Mouse (Mus musculus) NIH3T3 (cell line): Measurements from ENCODE around the gene Hist1h3a.
"Not testable (repeated sequence)": the region's sequence is repeated elsewhere in the genome, so short reads cannot be mapped to it uniquely, and the experiment has no call there.

ENCODE experiments used
- DNase-seq: peaks from one replicate; pipeline ENCODE4 v3.0.0-alpha.2; 2012; ENCODE audit warnings: low read depth

Gene Hist1h3a

DNA sequence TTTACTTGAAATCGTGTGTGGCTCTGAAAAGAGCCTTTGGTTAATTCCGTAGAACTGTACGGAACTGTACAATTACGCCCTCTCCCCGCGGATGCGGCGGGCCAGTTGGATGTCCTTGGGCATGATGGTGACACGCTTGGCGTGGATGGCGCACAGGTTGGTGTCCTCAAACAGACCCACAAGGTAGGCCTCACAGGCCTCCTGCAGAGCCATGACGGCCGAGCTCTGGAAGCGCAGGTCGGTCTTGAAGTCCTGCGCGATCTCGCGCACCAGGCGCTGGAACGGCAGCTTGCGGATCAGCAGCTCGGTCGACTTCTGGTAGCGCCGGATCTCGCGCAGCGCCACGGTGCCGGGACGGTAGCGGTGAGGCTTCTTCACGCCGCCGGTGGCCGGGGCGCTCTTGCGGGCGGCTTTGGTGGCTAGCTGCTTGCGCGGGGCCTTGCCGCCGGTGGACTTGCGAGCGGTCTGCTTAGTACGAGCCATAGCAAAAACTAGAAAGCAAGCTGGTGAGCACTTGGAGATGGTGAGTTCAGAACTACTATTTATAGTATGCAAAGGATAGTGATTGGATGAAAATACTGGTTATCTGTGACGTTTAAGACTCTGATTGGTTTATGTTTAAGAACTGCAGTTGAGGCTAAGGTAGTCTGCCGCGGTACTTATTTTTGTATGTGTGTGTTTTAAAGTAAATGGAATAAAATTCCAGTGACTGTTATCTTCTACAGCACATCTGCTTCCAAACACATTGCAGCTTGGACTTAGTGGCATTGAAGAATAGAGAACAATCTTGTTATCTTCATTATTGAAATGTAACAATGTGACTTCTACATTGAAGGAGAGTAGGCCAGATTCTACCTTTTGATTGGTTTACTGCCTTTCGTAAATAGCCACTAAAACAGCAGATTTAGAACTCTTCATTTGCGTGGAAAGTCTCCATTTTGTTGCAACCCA, at the start of gene Hist1h3a:
Gene Hist1h3a, minus strand, starts transcription at position 516 of the 951 bp plus-strand sequence.
- DNase-seq: peak; percentile 78

DNA sequence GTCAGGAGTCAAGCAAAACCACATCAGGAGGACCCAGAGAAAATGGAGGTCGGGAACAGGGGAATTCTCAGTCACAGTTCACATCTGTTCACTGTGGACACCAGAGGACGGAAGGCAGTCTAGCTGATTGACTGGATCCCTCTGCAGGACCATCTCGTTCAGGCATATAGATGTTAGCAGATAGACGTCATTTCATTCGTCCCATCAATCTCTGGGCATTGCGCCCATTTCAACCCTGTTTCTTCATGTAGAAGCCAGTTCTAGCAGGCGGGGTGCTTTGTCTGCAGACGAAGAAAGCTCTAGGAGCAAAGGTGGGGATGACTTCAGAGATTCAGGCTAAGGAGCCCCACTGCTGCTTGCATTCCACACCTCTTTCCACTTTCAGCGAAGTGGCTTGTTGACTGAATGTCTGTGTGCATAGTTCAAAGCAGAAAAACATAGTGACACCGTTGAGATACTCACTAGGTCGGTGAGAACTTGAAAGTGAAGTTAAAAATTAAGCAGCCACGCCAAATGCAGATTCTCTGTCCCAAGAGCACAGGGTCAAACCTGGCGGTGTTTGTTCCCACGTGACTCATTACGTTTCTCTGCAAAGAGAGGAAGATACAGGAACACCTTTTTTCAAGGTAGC, 44.4 kb upstream of the Hist1h3a start, which contains the start of gene Slc17a2:
Gene Slc17a2, plus strand, starts transcription at position 572 of the 631 bp plus-strand sequence.
- DNase-seq: peak; percentile 8

GRCm38 (mm10) chr13:23804532-23804931, 42.3 kb upstream of the Hist1h3a start:
- no peak for DNase-seq

- DNase-seq: no peak
Observed at GRCm38 (mm10) chr13:23799405-23799804, 37.2 kb upstream of the Hist1h3a start.

DNA sequence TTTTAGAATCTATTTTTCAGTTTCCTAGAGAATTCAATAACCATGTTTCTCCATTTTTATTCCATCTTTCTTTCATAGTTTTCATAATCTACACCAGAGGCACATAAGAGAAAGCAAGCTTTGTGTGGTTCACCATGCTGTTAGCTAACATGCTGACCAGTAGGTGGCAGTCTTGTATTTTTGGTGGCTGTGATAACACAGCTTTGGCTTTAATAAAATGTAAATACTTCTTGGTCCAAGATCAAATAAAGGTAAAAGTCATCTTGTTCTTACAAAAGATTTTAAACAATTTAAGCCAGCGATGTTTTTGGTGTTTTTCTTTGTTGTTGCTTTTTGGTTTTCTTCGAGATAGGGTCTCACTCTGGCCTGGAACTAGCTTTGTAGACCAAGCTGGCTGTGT, 30.3 kb upstream of the Hist1h3a start:
- peak; percentile 80 for DNase-seq

DNA sequence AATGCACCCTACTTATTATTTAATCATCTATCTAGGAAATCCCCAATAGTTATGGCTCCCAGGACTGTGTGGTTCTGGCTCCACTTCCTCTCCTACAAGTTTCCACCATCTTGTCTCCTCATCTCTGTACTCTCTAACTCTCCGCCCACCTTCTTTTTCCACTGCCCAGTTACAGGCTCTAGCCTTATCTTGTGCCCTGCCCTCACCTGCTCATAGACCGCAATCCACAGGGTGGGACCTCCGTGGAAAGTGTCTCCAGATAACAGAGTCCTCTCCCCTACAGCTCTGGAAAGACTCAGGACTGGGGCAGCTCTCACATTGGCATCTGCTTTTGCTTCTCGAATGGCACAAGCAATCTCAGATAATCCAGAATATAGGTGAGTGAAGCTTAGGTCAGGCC, 16.8 kb upstream of the Hist1h3a start:
- DNase-seq: no peak

DNA sequence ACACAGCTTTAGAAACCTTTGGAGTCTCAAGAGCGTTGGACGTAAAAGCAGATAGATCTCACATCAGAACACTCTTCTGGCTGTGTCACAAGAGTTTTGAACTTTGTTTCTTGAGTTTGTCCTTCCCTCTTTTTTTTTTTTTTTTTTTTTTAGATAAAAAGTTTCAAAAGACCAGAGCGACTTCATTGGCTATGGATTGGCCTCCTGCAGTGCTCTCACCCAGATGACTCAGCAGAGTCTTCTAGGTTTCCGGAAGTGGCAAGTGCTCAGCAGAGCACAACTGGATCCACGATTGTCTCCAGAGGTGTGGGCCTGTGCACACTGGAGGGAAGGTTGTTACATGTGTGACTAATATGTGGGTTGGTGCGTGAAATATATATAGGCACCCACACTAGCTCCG, 16.2 kb upstream of the Hist1h3a start:
- no peak for DNase-seq

DNA sequence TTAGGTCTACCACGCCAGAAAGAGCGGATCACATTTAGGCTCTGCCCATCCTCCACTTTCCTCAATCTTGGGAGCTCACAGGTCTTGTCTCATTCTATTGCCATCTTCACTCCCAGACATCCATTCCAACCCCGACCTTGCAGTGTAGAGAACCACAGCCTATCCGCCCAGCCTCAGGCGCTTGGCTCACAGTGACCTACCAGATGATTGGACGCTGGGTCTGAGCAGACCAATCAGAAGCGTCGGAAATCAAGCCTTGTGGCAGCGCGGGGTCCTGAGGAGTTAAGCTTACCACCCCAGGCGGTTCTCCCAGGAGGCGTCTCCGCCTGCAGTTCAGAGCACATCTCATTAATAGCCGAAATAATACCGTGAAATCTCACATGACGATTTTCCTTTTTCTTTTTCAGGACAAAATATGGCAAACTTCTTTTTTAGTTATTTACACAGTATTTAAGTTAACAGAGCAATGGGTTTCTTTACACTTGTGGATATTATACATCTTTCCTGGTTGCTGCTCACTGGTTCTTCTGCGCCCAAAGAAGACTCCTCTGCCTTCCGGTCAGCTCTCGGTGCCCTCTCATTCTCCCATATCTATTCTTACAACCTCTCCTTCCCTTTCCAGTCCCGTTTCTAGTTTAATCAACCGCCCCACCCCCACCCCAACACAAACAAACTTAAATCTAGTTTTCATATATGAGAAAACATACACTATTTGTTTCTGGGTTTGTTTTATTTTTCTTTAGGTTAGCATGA, 10.6 kb upstream of the Hist1h3a start:
- DNase-seq: no peak

- not testable (repeated sequence) for DNase-seq
Observed at GRCm38 (mm10) chr13:23769613-23770012, 7.4 kb upstream of the Hist1h3a start, which contains the start of gene Trim38. Gene Trim38, plus strand, starts transcription at chr13:23769913.

GRCm38 (mm10) chr13:23768834-23769397, 6.7 kb upstream of the Hist1h3a start:
- DNase-seq: no peak

DNA sequence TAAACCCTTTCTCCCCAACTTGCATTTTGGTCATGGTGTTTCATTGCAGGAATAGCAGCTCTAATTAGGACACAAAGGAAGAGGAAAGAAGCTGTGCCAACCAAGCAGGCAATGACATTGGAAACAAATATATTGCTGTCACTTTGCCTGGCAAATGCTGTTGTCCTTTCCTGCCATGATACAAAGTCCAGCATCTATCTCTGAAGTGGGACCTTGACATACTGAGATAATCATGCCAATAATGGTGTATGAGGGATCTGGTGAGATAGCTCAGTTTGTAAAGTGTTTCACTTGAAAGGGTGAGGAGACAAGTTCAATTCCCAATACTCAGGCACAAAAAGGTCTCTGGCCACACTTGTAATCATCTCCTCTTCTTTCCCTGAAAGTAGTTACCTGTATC, 4.6 kb upstream of the Hist1h3a start:
- no peak for DNase-seq

DNA sequence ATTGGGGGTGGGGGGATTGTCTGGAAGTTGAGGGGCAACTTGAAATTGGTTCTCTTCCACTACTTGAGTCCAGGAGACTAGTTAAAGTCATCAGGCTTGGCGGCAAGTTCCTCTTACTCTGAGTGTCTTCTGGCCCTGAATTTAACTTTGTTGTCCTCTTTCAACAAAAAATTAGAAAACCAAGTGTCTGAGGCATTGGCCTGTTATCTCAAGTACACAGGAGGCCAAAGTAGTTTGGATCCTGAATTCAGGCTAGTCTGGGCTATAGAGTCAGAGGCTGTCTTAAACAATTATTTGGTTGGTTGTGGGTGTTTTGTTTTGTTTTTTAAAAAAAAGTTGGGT, 3.0 kb upstream of the Hist1h3a start:
- DNase-seq: no peak

DNA sequence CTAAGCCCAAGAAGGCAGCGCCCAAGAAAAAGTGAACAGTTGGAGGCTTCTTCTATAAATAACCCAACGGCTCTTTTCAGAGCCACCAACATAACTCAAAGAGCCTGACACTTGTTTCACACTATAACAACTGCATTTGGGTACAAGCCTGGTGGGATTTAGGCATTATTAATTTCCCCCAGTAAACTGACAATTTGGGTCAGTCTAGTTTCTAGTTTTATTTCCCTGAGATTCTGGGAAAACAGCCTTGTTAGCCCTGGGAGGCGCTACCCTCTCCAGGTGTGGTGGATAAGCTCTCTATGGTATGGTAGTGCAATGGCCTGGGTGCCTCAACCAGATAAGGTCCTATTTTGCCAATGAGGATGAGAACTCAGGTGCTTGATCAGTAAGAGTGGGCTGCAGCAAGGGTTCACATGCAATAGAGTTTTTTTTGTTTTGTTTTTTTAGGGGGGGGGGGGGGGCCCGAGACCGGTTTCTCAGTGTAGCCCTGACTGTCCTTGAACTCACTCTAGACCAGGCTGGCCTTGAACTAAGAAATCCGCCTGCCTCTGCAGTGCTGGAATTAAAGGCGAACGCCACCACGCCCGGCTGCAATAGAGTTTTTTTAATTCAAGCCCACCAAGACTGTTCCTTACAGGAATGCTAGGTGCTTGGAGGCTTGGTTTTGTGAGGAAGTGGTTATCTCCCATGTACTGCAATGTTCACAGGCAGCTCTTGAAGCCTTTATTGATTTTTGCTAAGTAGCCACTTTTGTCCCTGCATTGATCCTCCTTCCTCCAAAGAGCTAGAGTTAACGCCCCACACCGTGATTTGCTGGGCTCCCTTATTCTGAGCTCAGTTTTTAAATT, 2.4 kb upstream of the Hist1h3a start:
- no peak for DNase-seq

GRCm38 (mm10) chr13:23763586-23764323, 1.6 kb upstream of the Hist1h3a start, which contains the start of gene Hist1h1a:
Gene Hist1h1a, plus strand, starts transcription at chr13:23763666.
- peak; percentile 82 for DNase-seq

DNA sequence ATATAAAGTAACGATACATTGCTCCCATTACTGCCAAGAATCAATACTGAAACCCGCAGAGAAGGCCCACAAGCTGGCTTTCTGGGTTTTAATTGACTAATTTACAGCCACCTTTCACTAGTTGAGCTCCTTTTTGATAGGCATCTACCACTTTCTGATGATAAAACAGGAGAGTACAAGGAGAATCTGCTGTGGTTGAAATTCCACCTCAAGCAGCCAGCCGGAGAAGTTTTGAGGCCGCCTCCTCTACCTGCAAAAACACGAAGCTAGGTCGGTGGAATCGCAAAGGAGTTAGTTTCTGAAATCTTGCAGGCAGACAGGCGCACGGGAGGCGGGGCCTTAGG, 1.0 kb upstream of the Hist1h3a start:
- DNase-seq: no peak

GRCm38 (mm10) chr13:23760972-23761864, 968 bp downstream of the Hist1h3a start, which contains the start of gene Hist1h4a:
Gene Hist1h4a, minus strand, starts transcription at chr13:23761230.
- peak; percentile 97 for DNase-seq

DNA sequence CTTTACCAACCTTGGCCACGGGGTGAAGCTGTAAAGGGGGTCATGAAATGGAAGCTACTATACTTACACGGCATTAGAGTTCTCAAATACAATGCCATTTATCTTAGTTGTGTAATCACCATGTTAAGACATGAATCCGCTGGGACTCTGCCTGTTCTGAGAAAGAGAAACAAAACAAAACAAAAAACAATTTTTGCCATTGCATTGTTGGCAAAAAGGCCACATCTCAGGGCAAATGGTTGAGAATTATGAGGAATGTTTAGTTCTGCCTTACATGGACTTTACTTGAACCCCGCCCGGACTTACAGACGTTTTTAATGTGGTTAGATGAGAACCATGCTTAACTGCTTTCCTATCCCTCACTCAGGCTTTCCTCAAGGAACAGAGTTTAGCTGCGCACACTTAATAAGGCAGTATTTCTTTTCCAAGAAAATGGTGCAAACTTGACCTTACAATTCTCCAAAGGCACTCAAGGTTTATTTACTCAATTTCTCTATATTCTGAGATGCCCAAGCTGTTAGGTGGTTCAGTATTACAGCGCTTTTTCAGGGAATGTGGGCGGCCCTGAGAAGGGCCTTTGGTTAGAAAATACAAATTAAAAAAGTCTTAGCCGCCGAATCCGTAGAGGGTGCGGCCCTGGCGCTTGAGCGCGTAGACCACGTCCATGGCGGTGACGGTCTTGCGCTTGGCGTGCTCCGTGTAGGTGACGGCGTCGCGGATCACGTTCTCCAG, 1.8 kb downstream of the Hist1h3a start:
- peak; percentile 47 for DNase-seq

- no peak for DNase-seq
Observed at GRCm38 (mm10) chr13:23759916-23760239, 2.3 kb downstream of the Hist1h3a start.

DNA sequence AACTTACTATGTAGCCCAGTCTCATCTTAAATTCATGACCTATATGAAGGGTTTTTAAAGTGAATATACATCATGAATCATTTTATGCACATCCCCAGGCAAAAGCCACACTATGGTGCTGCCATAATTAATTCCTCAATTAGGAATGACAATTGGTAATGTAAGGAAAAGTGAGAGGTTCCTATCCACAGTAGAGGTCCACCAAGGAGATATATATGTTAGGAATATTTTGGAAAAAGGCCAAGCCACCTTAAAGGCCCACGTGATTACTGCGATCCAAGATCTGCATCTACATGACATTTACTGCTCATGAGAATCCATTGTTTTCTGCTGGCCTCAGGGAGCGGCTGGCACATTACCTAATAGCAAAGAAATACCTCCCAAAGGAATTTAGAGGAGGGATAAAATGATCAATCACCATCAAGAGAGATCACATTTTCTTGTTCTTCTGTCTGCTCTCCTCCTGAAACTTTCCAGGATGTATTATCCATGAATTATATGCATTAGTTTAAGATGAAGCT, 2.9 kb downstream of the Hist1h3a start:
- no peak for DNase-seq
